Mouse (Mus musculus) CH12.LX (cell line): ENCODE data around the gene Cacna2d1. TPM values are rescaled to one million over a fixed set of nuclear protein-coding genes. Genes with fewer than 3 reads are reported as not detected.

Experiments used
- DNase-seq: peaks from one replicate; pipeline ENCODE4 v3.0.0-alpha.2; 2013; ENCODE audit errors: extremely low read depth
- H3K27ac ChIP-seq: 2 replicates; pipeline ENCODE4 v1.5.1; 2012; ENCODE audit warnings: low read depth, mild to moderate bottlenecking, control low read depth, moderate library complexity; ENCODE audit not compliant: insufficient read depth
- H3K27me3 ChIP-seq: replicated peaks from 2 replicates; pipeline ENCODE3; 2012; ENCODE audit warnings: inconsistent platforms
- H3K36me3 ChIP-seq, 2 experiments: replicated peaks in 1 of 2; 2 replicates each; pipeline versions ENCODE3 to v1.6.1; 2012; ENCODE audit warnings: inconsistent platforms in 1 of 2, low read length in 1 of 2, mild to moderate bottlenecking in 1 of 2, mixed read lengths in 1 of 2, moderate library complexity in 1 of 2; ENCODE audit not compliant: control insufficient read depth in 1 of 2, insufficient read depth in 1 of 2
- H3K4me1 ChIP-seq, 2 experiments: 2 replicates each; pipeline ENCODE4 v1.6.1; 2012; ENCODE audit warnings: inconsistent platforms in 1 of 2, moderate library complexity in 1 of 2; ENCODE audit not compliant: insufficient read depth in 2 of 2, control insufficient read depth in 1 of 2
- H3K4me2 ChIP-seq: 2 replicates; pipeline ENCODE4 v1.6.1; 2012; ENCODE audit warnings: low read depth, mild to moderate bottlenecking, control low read depth; ENCODE audit not compliant: poor library complexity, insufficient read depth, severe bottlenecking
- H3K4me3 ChIP-seq, 3 experiments: fragments of 150-350 bp in 1 of 3; sonication (generic) in 1 of 3; replicated peaks in 1 of 3; 2 replicates each; pipeline versions ENCODE3 to v1.5.1; 2011 to 2012; ENCODE audit warnings: low read depth in 2 of 3, low read length in 2 of 3, mild to moderate bottlenecking in 2 of 3, moderate library complexity in 2 of 3, control low read depth in 1 of 3, improper control_type of control experiment in 1 of 3, inconsistent platforms in 1 of 3, mixed read lengths in 1 of 3; ENCODE audit not compliant: poor library complexity in 1 of 3
- H3K79me2 ChIP-seq: replicated peaks from 2 replicates; pipeline ENCODE4 v1.6.1; 2012; ENCODE audit warnings: mild to moderate bottlenecking, moderate library complexity; ENCODE audit not compliant: control insufficient read depth, poor library complexity, insufficient read depth, severe bottlenecking; ENCODE audit errors: extremely low read depth
- H3K9ac ChIP-seq: 2 replicates; pipeline ENCODE4 v1.6.1; 2012; ENCODE audit warnings: low read depth, mild to moderate bottlenecking, control low read depth, moderate library complexity; ENCODE audit not compliant: insufficient read depth
- H3K9me3 ChIP-seq: replicated peaks from 2 replicates; pipeline ENCODE3; 2012; ENCODE audit warnings: low read length, inconsistent platforms, mixed read lengths
- BHLHE40 ChIP-seq: IDR thresholded peaks from 2 replicates; pipeline ENCODE4 v1.6.1; 2011; ENCODE audit warnings: mild to moderate bottlenecking, low read depth, low read length, improper control_type of control experiment
- CTCF ChIP-seq, 2 experiments: IDR thresholded peaks in 1 of 2; conservative IDR thresholded peaks in 1 of 2; 2 replicates each; pipeline ENCODE4 v1.5.1; 2011 to 2012; ENCODE audit warnings: low read depth in 2 of 2, low read length in 2 of 2, improper control_type of control experiment in 1 of 2, inconsistent platforms in 1 of 2, mild to moderate bottlenecking in 1 of 2, moderate library complexity in 1 of 2
- E2F4 ChIP-seq: IDR thresholded peaks from 2 replicates; pipeline ENCODE4 v1.6.1; 2011; ENCODE audit warnings: low read depth, low read length, improper control_type of control experiment; ENCODE audit not compliant: insufficient replicate concordance
- ELF1 ChIP-seq: IDR thresholded peaks from 2 replicates; pipeline ENCODE4 v1.6.1; 2014; ENCODE audit warnings: low read depth, mild to moderate bottlenecking, inconsistent platforms, low read length, improper control_type of control experiment
- EP300 ChIP-seq: IDR thresholded peaks from 2 replicates; pipeline ENCODE4 v1.6.1; 2011; ENCODE audit warnings: low read length, improper control_type of control experiment
- ETS1 ChIP-seq: conservative IDR thresholded peaks from 2 replicates; pipeline ENCODE4 v1.6.1; 2012; ENCODE audit warnings: low read depth, mild to moderate bottlenecking, inconsistent platforms, low read length, improper control_type of control experiment, moderate library complexity
- GABPA ChIP-seq: IDR thresholded peaks from 2 replicates; pipeline ENCODE4 v1.6.1; 2012; ENCODE audit warnings: low read depth, low read length, improper control_type of control experiment, inconsistent platforms; ENCODE audit not compliant: insufficient replicate concordance
- HCFC1 ChIP-seq: IDR thresholded peaks from 2 replicates; pipeline ENCODE4 v1.6.1; 2012; ENCODE audit warnings: low read depth, mild to moderate bottlenecking, inconsistent platforms, low read length, improper control_type of control experiment
- IRF4 ChIP-seq: IDR thresholded peaks from 2 replicates; pipeline ENCODE4 v1.6.1; 2014; ENCODE audit warnings: low read depth, mild to moderate bottlenecking, inconsistent platforms, low read length, improper control_type of control experiment
- JUN ChIP-seq: IDR thresholded peaks from 2 replicates; pipeline ENCODE4 v1.6.1; 2011; ENCODE audit warnings: low read depth, mild to moderate bottlenecking, low read length, improper control_type of control experiment, moderate library complexity; ENCODE audit not compliant: insufficient read depth
- JUND ChIP-seq: conservative IDR thresholded peaks from 2 replicates; pipeline ENCODE4 v1.6.1; 2011; ENCODE audit warnings: low read depth, low read length, improper control_type of control experiment
- KAT2A ChIP-seq: IDR thresholded peaks from 2 replicates; pipeline ENCODE4 v1.6.1; 2012; ENCODE audit warnings: low read length, improper control_type of control experiment, inconsistent platforms; ENCODE audit not compliant: insufficient replicate concordance
- MAFK ChIP-seq: IDR thresholded peaks from 2 replicates; pipeline ENCODE4 v1.6.1; 2011; ENCODE audit warnings: low read length, improper control_type of control experiment; ENCODE audit not compliant: insufficient replicate concordance
- MAX ChIP-seq: IDR thresholded peaks from 2 replicates; pipeline ENCODE4 v1.6.1; 2011; ENCODE audit warnings: low read length, improper control_type of control experiment
- NRF1 ChIP-seq: IDR thresholded peaks from 2 replicates; pipeline ENCODE4 v1.6.1; 2014; ENCODE audit warnings: low read depth, mild to moderate bottlenecking, inconsistent platforms, low read length, improper control_type of control experiment, moderate library complexity
- PAX5 ChIP-seq: IDR thresholded peaks from 2 replicates; pipeline ENCODE4 v1.6.1; 2012; ENCODE audit warnings: low read length, inconsistent platforms, mixed read lengths
- POLR2A ChIP-seq: IDR thresholded peaks from 2 replicates; pipeline ENCODE4 v1.6.1; 2011; ENCODE audit warnings: low read depth, mild to moderate bottlenecking, improper control_type of control experiment, low read length
- SMC3 ChIP-seq: IDR thresholded peaks from 2 replicates; pipeline ENCODE4 v1.6.1; 2011; ENCODE audit warnings: low read depth, low read length, improper control_type of control experiment
- TBP ChIP-seq: conservative IDR thresholded peaks from 2 replicates; pipeline ENCODE4 v1.6.1; 2011; ENCODE audit warnings: low read depth, low read length, improper control_type of control experiment
- TCF12 ChIP-seq: IDR thresholded peaks from 2 replicates; pipeline ENCODE4 v1.6.1; 2014; ENCODE audit warnings: low read depth, mild to moderate bottlenecking, inconsistent platforms, low read length, improper control_type of control experiment
- UBTF ChIP-seq: IDR thresholded peaks from 2 replicates; pipeline ENCODE4 v1.6.1; 2012; ENCODE audit warnings: low read depth, mild to moderate bottlenecking, inconsistent platforms, low read length, improper control_type of control experiment, moderate library complexity
- USF2 ChIP-seq: conservative IDR thresholded peaks from 2 replicates; pipeline ENCODE4 v1.6.1; 2011; ENCODE audit warnings: low read depth, low read length, improper control_type of control experiment
- ZKSCAN1 ChIP-seq: IDR thresholded peaks from 2 replicates; pipeline ENCODE4 v1.6.1; 2012; ENCODE audit warnings: low read depth, inconsistent platforms, low read length, improper control_type of control experiment, borderline replicate concordance
- ZNF384 ChIP-seq: IDR thresholded peaks from 2 replicates; pipeline ENCODE4 v1.6.1; 2012; ENCODE audit warnings: low read depth, low read length, improper control_type of control experiment, inconsistent platforms
- dilution Hi-C: fragments of 300-500 bp; cut with MboI; formaldehyde crosslinking; loops from 2 replicates; pipeline ENCODE4 v1.14.3; 2020; ENCODE audit warnings: low sequenced_read_pairs; ENCODE audit not compliant: extremely low pct_unique_long_range_greater_than_20kb, extremely low pct_ligation_motif_present
- in situ Hi-C: fragments of 300-500 bp; cut with MboI; formaldehyde crosslinking; loops from 3 replicates; pipeline ENCODE4 v1.14.3; 2019; ENCODE audit warnings: low sequenced_read_pairs, low pct_ligation_motif_present, low pct_unique_long_range_greater_than_20kb, mixed read lengths
- polyA plus RNA-seq: library from polyadenylated mRNA; unstranded; fragments of >175 nt; gene quantifications from 2 replicates; pipeline ENCODE4 v1.2.1, GENCODE M21; 2012; ENCODE audit warnings: low read depth; ENCODE audit not compliant: insufficient read length
- total RNA-seq, 2 experiments: library from RNA; depleted of rRNA; stranded (reverse); fragments of 300-350 nt in 1 of 2; fragments of >200 nt in 1 of 2; gene quantifications; 2 replicates each; pipeline ENCODE4 v1.2.3; 2012 to 2014

Cacna2d1 gene
- total and polyA plus RNA-seq, 3 experiments, result 0.13 to 1.3 (median 0.28) TPM

- Histone ChIP-seq H3K9me3 (peaks cover 18% of the 10 kb centered on the region), H3K27me3 (no peaks in the 10 kb centered on the region)
- DNase-seq, result no peak
- no peak for TF ChIP-seq E2F4
- no peak for TF ChIP-seq EP300
- no peak for TF ChIP-seq BHLHE40
- TF ChIP-seq TBP, result no peak
- no peak for TF ChIP-seq ZKSCAN1
- no peak for TF ChIP-seq UBTF
- TF ChIP-seq KAT2A, result no peak
- TF ChIP-seq JUN, result no peak
- TF ChIP-seq PAX5, result no peak
- TF ChIP-seq MAFK, result no peak
- TF ChIP-seq ETS1, result no peak
- TF ChIP-seq SMC3, result no peak
- TF ChIP-seq TCF12, result no peak
- no peak for TF ChIP-seq ZNF384
- TF ChIP-seq GABPA, result no peak
- TF ChIP-seq MAX, result no peak
- TF ChIP-seq, all 38 proteins: peak for 0
- dilution Hi-C loops (no loop called here), in situ Hi-C loops (no loop called here)
- no peak overlapping the region for H3K9ac ChIP-seq
- H3K36me3 ChIP-seq, result no peaks in the 10 kb centered on the region
- no peaks in the 10 kb centered on the region for H3K4me1 ChIP-seq
- no peak overlapping the region for H3K4me3 ChIP-seq
- no peak overlapping the region for H3K27ac ChIP-seq
- no peak overlapping the region for H3K4me2 ChIP-seq
- no peaks in the 10 kb centered on the region for H3K79me2 ChIP-seq
Measured at GRCm38 (mm10) chr5:15935831-15936710, 1.6 kb downstream of the Cacna2d1 start.

DNA sequence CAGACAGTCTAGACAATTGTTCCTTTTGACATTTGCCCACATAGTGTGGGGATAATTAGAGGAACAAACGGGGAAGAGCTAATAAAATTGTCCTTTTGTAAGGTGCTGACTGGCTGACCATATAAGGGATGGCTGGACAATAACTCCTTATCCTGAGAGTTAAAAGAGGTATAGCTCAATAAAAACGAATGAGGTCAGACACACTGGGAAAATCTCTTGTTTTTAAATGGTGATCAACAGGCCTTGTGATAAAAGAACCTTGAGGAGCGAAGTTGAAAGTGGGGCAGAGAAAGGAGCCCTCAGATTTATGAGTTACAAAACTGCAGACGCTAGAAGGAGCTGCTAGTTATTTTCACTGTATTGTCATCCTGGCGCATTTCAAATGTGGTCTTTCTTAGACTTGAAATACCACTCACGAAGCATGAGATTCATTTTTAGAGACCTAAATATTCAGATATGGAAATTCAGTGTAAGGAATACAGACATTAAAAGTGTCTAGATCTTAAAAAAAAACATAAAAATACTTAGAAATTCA, 6.8 kb downstream of the Cacna2d1 start:
- dilution Hi-C loops (no loop called here), in situ Hi-C loops (no loop called here)
- DNase-seq, result no peak
- Histone ChIP-seq H3K4me2 (no peak overlapping the region), H3K9ac (no peak overlapping the region), H3K27me3 (no peaks in the 10 kb centered on the region), H3K79me2 (no peaks in the 10 kb centered on the region), H3K4me3 (no peak overlapping the region), H3K36me3 (no peaks in the 10 kb centered on the region)
- TF ChIP-seq PAX5, result no peak
- TF ChIP-seq JUND, result no peak
- no peak for TF ChIP-seq IRF4
- TF ChIP-seq POLR2A, result no peak
- TF ChIP-seq USF2, result no peak
- no peak for TF ChIP-seq MAX
- no peak for TF ChIP-seq SMC3
- TF ChIP-seq CTCF (conservative IDR thresholded peaks at IDR 0.05 in 1 of 2, IDR thresholded peaks at IDR 0.05 in 1 of 2; ENCODE audit: low read depth in 2 of 2, low read length in 2 of 2), result no peak
- TF ChIP-seq ELF1, result no peak
- no peak for TF ChIP-seq HCFC1
- no peak for TF ChIP-seq E2F4
- no peak for TF ChIP-seq NRF1
- TF ChIP-seq, all 38 proteins: peak for 0
- Histone ChIP-seq H3K4me1 (no peaks in the 10 kb centered on the region), H3K27ac (no peak overlapping the region), H3K9me3 (peaks cover 11% of the 10 kb centered on the region)
